Mouse (Mus musculus): Measurements from ENCODE around the gene Mettl7b.

DNA sequence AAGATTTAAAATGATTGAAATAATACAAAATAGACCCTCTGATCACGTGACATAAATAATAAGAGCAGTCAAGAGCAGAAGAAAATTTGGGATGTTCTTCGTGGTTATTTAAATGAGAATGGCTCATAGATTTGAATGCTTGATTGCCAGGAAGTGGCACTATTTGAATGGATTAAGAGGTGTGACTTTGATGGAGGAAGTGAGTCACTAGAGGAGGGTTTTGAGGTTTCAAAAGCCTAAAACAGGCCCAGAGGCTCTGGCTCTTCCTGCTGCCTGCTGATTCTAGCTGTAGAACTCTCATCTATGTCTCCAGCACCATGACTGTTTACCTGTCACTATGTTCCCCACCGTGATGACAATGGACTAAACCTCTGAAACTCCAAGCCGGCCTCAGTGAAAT, 12.1 kb upstream of the Mettl7b start:
- TF ChIP-seq CTCF (IDR thresholded peaks at IDR 0.05; ENCODE audit: control insufficient read depth, insufficient read depth, insufficient read length), result no peak
- no peak for TF ChIP-seq USF1 (IDR thresholded peaks at IDR 0.05; ENCODE audit: low read depth)
- TF ChIP-seq MAX (IDR thresholded peaks at IDR 0.05), result no peak
- no peak for TF ChIP-seq CEBPB (IDR thresholded peaks at IDR 0.05; ENCODE audit: low read depth)

All from C2C12 (cell line).